Mouse (Mus musculus) midbrain, embryonic 15.5 days (tissue): ENCODE results near the gene Psmd12. TPM values are rescaled to one million over a fixed set of nuclear protein-coding genes. Genes with fewer than 3 reads are reported as not detected.

Experiments
- ATAC-seq: fragments of 200-750 bp; cut with Nextera tagmentation; replicated peaks from 2 replicates; pipeline ENCODE4 v1.8.0; 2017; ENCODE audit warnings: moderate TSS enrichment
- H3K27ac ChIP-seq: fragments of 300-500 bp; sonication (generic); 2 replicates; pipeline ENCODE4 v1.5.1; 2015; ENCODE audit warnings: mild to moderate bottlenecking, inconsistent platforms
- H3K27me3 ChIP-seq: fragments of 300-500 bp; sonication (generic); replicated peaks from 2 replicates; pipeline ENCODE4 v1.6.1; 2015; ENCODE audit warnings: inconsistent platforms
- H3K36me3 ChIP-seq: fragments of 300-500 bp; sonication (generic); replicated peaks from 2 replicates; pipeline ENCODE4 v1.6.1; 2015; ENCODE audit warnings: inconsistent platforms
- H3K4me1 ChIP-seq: fragments of 300-500 bp; sonication (generic); 2 replicates; pipeline ENCODE4 v1.6.1; 2015; ENCODE audit warnings: inconsistent platforms
- H3K4me2 ChIP-seq: fragments of 300-500 bp; sonication (generic); 2 replicates; pipeline ENCODE4 v1.6.1; 2015; ENCODE audit warnings: inconsistent platforms, mild to moderate bottlenecking, moderate library complexity
- H3K4me3 ChIP-seq: fragments of 300-500 bp; sonication (generic); 2 replicates; pipeline ENCODE4 v1.5.1; 2015; ENCODE audit warnings: mild to moderate bottlenecking, inconsistent platforms
- H3K9ac ChIP-seq: fragments of 300-500 bp; sonication (generic); 2 replicates; pipeline ENCODE4 v1.6.1; 2015; ENCODE audit warnings: mild to moderate bottlenecking, inconsistent platforms
- H3K9me3 ChIP-seq: fragments of 300-500 bp; sonication (generic); 2 replicates; pipeline ENCODE4 v1.6.1; 2016; ENCODE audit warnings: inconsistent platforms
- WGBS: fragments of 180-500 bp; shearing (Covaris S2); methylation state at CpG from one replicate; pipeline ENCODE4 v1.1.7; 2015; ENCODE audit warnings: mixed read lengths; 5-methylcytosine and 5-hydroxymethylcytosine counted together
- polyA plus RNA-seq: library from polyadenylated mRNA; unstranded; fragments of >200 nt; fragmentation: Nextera tagmentation; extraction: Ambion mirVana; gene quantifications from 2 replicates; pipeline ENCODE4 v1.2.1, GENCODE M21; 2015

Psmd12 gene
- polyA plus RNA-seq, 1 experiment from 2014 or later: 148 TPM

DNA sequence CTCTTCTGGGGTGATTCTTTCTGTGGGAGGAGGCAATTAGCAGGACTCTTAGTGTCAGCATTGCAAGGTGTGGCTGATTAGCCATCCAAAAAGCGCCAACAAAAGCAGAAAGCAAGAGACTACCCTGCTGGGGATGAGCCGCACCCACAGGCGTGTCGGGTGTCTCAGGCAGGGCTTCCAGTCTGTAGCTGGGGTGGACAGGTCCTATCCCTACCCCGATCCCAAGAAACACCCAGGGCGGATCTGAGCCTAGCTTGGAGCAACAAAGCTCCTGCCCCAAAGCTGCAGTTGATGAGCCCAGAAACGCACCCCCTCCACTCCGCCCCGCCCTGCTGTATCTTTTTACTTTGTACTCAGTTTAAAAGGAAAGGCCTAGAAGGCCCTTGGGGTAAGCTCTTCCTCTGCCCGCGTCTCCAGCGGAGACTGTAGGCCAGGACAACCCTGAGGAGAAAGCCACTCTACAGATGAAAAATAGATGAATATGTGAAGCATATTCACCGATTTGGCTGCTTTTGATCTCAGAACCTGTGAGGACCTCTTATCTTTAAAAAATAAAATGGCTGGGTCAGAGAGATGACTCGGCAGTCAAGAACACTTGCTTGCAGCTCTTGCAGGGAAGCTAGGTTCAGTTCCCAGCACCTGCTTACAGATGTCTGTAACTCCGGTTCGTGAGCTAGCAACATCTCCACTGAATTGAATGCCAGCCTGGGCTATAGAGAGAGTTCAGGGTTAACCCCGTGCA, 29.9 kb upstream of the Psmd12 start:
- no peak for ATAC-seq
- 73% methylated on average over 17 of the region's 17 CpGs for WGBS
- Histone ChIP-seq H3K27ac (no peak overlapping the region), H3K9ac (no peak overlapping the region), H3K9me3 (no peaks in the 10 kb centered on the region), H3K4me2 (no peak overlapping the region), H3K4me3 (no peak overlapping the region), H3K27me3 (no peaks in the 10 kb centered on the region), H3K36me3 (no peaks in the 10 kb centered on the region), H3K4me1 (no peaks in the 10 kb centered on the region)

- ATAC-seq: no peak
- Histone ChIP-seq H3K9me3 (no peaks in the 10 kb centered on the region), H3K4me3 (no peak overlapping the region), H3K4me2 (no peak overlapping the region), H3K27ac (no peak overlapping the region), H3K4me1 (no peaks in the 10 kb centered on the region), H3K36me3 (no peaks in the 10 kb centered on the region), H3K27me3 (no peaks in the 10 kb centered on the region), H3K9ac (no peak overlapping the region)
- 83% methylated on average over 6 of the region's 6 CpGs for WGBS
Measured at GRCm38 (mm10) chr11:107450097-107450496, 29.2 kb upstream of the Psmd12 start.

GRCm38 (mm10) chr11:107451106-107451505, 28.2 kb upstream of the Psmd12 start:
- 94% methylated on average over 10 of the region's 10 CpGs for WGBS
- H3K36me3 ChIP-seq: no peaks in the 10 kb centered on the region
- ATAC-seq: no peak
- H3K27me3 ChIP-seq: no peaks in the 10 kb centered on the region
- H3K9me3 ChIP-seq: no peaks in the 10 kb centered on the region
- no peak overlapping the region for H3K4me2 ChIP-seq
- H3K9ac ChIP-seq: no peak overlapping the region
- no peaks in the 10 kb centered on the region for H3K4me1 ChIP-seq
- H3K27ac ChIP-seq: no peak overlapping the region
- no peak overlapping the region for H3K4me3 ChIP-seq

- Histone ChIP-seq H3K27me3 (no peaks in the 10 kb centered on the region), H3K36me3 (no peaks in the 10 kb centered on the region), H3K4me3 (no peak overlapping the region), H3K4me1 (no peaks in the 10 kb centered on the region), H3K9me3 (no peaks in the 10 kb centered on the region), H3K4me2 (no peak overlapping the region), H3K27ac (no peak overlapping the region), H3K9ac (no peak overlapping the region)
- WGBS: 94% methylated on average over 7 of the region's 7 CpGs
- ATAC-seq: no peak
Measured at GRCm38 (mm10) chr11:107452053-107452452, 27.2 kb upstream of the Psmd12 start.

- Histone ChIP-seq H3K27ac (no peak overlapping the region), H3K4me2 (no peak overlapping the region), H3K4me3 (no peak overlapping the region), H3K27me3 (no peaks in the 10 kb centered on the region), H3K9me3 (no peaks in the 10 kb centered on the region), H3K9ac (no peak overlapping the region), H3K4me1 (no peaks in the 10 kb centered on the region), H3K36me3 (no peaks in the 10 kb centered on the region)
- WGBS: 66% methylated on average over 18 of the region's 19 CpGs
- ATAC-seq: no peak
Measured at GRCm38 (mm10) chr11:107454546-107455462, 24.5 kb upstream of the Psmd12 start.

DNA sequence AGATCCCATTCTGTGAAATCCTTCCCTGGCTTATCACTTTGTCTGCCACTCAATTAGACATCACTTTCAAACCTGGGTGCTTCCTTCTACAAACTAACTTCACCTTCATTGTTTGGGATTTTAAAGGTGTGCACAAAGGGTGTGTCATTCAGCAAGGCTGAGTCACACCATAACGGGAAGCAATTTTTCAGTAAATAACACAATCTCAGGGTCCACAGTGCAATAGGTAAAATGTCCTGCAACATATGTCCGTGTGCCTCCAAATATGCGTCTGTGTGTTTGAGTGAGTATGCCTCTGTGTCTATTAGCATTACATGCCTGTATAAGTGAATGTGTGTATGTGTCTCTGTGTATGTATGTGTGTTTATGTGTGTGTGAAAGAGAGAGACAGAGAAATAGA, 22.0 kb upstream of the Psmd12 start:
- Histone ChIP-seq H3K4me3 (no peak overlapping the region), H3K4me2 (no peak overlapping the region), H3K9ac (no peak overlapping the region), H3K4me1 (no peaks in the 10 kb centered on the region), H3K27ac (no peak overlapping the region), H3K36me3 (no peaks in the 10 kb centered on the region), H3K9me3 (no peaks in the 10 kb centered on the region), H3K27me3 (no peaks in the 10 kb centered on the region)
- 95% methylated on average over 3 of the region's 3 CpGs for WGBS
- ATAC-seq: no peak

- H3K36me3 ChIP-seq: no peaks in the 10 kb centered on the region
- no peaks in the 10 kb centered on the region for H3K9me3 ChIP-seq
- WGBS: 79% methylated on average over 12 of the region's 12 CpGs
- no peak overlapping the region for H3K4me2 ChIP-seq
- H3K27me3 ChIP-seq: no peaks in the 10 kb centered on the region
- H3K27ac ChIP-seq: no peak overlapping the region
- H3K4me3 ChIP-seq: no peak overlapping the region
- no peaks in the 10 kb centered on the region for H3K4me1 ChIP-seq
- H3K9ac ChIP-seq: no peak overlapping the region
- ATAC-seq: no peak
Measured at GRCm38 (mm10) chr11:107458286-107458685, 21.0 kb upstream of the Psmd12 start.

DNA sequence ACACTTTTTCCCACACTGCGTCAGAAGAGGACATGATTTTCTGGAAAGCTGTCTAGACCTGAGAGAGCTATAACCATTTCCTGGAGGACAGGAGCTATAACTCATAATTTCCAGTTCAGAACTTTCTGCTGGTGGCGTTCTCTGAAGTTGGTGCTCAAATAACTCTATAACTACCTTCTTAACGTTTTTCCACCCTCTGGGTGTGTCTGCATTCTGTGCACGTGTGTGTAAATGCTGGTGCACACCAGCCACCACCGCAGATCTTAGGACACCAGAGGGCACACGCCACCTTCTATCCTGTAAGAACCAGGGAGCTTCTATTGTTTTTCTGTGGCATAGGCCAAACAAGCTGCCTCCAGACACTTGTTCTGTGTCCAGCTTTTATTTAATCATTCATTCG, 20.3 kb upstream of the Psmd12 start:
- Histone ChIP-seq H3K9ac (no peak overlapping the region), H3K27me3 (no peaks in the 10 kb centered on the region), H3K4me3 (no peak overlapping the region), H3K4me1 (no peaks in the 10 kb centered on the region; the same call in 1 of the 2 replicates), H3K4me2 (no peak overlapping the region), H3K9me3 (no peaks in the 10 kb centered on the region), H3K36me3 (no peaks in the 10 kb centered on the region), H3K27ac (no peak overlapping the region)
- ATAC-seq: no peak
- 89% methylated on average over 7 of the region's 7 CpGs for WGBS

DNA sequence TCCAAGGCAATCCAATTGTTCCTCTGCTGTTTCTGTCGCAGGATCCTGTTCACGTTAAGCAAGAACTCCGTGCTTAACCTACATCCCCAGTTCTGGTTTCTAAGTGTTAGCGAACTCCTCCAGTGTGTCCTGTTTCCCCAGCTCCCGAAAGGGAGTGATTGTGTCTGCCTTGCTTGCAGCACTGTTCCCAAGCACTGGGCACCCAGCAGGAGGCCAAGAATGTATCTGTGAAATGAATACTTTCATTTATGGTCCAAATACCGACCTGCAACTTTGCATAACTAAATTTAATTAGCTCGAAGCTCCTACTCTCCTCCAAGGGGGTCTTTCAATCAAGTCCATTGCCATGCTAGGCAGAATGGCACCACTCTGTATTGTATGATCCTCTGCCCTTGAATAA, 19.5 kb upstream of the Psmd12 start:
- Histone ChIP-seq H3K4me3 (no peak overlapping the region), H3K27me3 (no peaks in the 10 kb centered on the region), H3K4me1 (no peaks in the 10 kb centered on the region; the same call in 1 of the 2 replicates), H3K4me2 (no peak overlapping the region), H3K36me3 (no peaks in the 10 kb centered on the region), H3K9ac (no peak overlapping the region), H3K27ac (no peak overlapping the region), H3K9me3 (no peaks in the 10 kb centered on the region)
- 57% methylated on average over 7 of the region's 7 CpGs for WGBS
- ATAC-seq: no peak

DNA sequence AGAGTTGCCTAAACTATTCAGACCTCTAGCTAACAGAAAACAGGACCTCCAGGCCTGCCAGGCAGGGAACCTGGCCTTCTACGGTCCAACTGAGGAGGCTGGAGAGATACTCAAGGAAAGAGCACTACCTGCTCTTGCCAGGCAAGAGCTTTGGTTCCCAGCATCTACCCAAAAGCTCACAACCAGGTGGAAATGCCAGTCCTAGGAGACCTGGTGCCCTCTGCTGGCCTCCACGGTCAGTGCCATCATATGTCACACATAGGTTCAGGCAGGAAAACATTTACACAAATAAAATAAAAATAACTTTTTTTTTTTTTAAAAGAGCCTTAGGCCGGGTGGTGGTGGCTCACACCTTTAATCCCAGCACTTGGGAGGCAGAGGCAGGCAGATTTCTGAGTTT, 16.8 kb upstream of the Psmd12 start:
- H3K9ac ChIP-seq: no peak overlapping the region
- H3K4me2 ChIP-seq: no peak overlapping the region
- no peaks in the 10 kb centered on the region for H3K9me3 ChIP-seq
- no peak overlapping the region for H3K27ac ChIP-seq
- no peak overlapping the region for H3K4me3 ChIP-seq
- 94% methylated on average over 3 of the region's 3 CpGs for WGBS
- H3K27me3 ChIP-seq: no peaks in the 10 kb centered on the region
- ATAC-seq: no peak
- H3K4me1 ChIP-seq: peaks cover 5% of the 10 kb centered on the region; the same call in 1 of the 2 replicates
- no peaks in the 10 kb centered on the region for H3K36me3 ChIP-seq

GRCm38 (mm10) chr11:107463251-107463681, 16.0 kb upstream of the Psmd12 start:
- Histone ChIP-seq H3K9ac (no peak overlapping the region), H3K4me1 (peaks cover 8% of the 10 kb centered on the region), H3K9me3 (no peaks in the 10 kb centered on the region), H3K27me3 (no peaks in the 10 kb centered on the region), H3K4me3 (no peak overlapping the region), H3K27ac (no peak overlapping the region), H3K4me2 (no peak overlapping the region), H3K36me3 (no peaks in the 10 kb centered on the region)
- 92% methylated on average over 12 of the region's 12 CpGs for WGBS
- ATAC-seq: no peak

DNA sequence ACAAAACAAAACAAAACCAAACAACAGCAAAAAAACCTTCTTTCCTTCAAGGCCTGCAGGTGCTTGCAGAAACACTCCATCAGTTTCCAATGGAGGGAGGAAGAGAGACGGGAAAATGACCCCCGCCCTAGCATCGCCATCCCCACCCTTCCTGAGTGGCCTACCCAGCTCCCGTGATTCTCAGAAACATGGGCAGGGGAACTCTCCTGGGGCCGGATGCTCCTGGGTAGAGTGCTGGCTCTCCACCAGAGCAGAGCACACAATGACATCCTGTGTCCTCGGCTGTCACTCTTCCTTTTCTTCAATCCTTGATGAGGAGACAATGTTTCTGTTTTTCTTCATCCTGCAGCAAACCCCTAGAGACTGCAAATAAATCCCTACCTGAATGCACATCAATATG, 15.1 kb upstream of the Psmd12 start:
- Histone ChIP-seq H3K9me3 (no peaks in the 10 kb centered on the region), H3K36me3 (no peaks in the 10 kb centered on the region), H3K27me3 (no peaks in the 10 kb centered on the region), H3K27ac (no peak overlapping the region), H3K4me2 (no peak overlapping the region), H3K4me3 (no peak overlapping the region), H3K4me1 (peaks cover 14% of the 10 kb centered on the region), H3K9ac (no peak overlapping the region)
- no peak for ATAC-seq
- 44% methylated on average over 6 of the region's 6 CpGs for WGBS
